Mouse (Mus musculus): ENCODE measurements at regions not wholly inside any gene's neighbourhood (a gene's known extent, or its start where the extent isn't known, plus 50 kb on each side); places are given as distances from the start of the nearest gene placed in this dataset.
A peak's percentile ranks its signal among the peaks of the same experiment; 100 is the strongest.
"Not testable (repeated sequence)": the region's sequence is repeated elsewhere in the genome, so short reads cannot be mapped to it uniquely, and the experiment has no call there.

DNA sequence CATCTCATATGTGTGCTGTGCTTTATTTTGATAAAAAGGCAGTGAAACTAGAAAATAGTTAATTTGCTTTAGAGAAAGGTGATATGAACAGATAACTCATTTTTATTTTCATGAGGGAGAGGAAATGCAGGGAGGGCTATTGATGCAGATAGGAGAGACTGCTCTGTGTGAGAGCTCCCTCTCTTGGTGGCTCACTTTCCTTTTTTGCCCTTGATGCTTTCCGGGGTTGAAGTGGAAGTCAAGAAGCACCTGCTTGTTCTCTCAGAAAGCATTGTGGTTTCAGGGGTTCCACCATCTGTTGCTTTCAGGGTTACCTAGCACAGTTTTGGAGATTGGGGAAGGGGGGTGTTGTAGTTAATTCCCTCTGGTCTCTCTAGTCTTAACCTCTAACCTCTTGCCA is 414.5 kb upstream of the Stxbp6 start:
- no peak overlapping the region for H3K4me2 ChIP-seq (ENCODE audit: low read depth, severe bottlenecking)
- H3K4me1 ChIP-seq (ENCODE audit: control insufficient read depth, insufficient read depth, low read length), result no peaks in the 10 kb centered on the region
- no peak overlapping the region for H3K4me3 ChIP-seq (ENCODE audit: low read depth, low read length)
- DNase-seq (ENCODE audit: low spot score), result no peak
- no peaks in the 10 kb centered on the region for H3K9me3 ChIP-seq (ENCODE audit: control insufficient read depth, low read length)
- H3K27ac ChIP-seq (replicated peaks; ENCODE audit: low read depth, low read length), result no peak overlapping the region
- H3K36me3 ChIP-seq (ENCODE audit: control insufficient read depth, insufficient read depth, low read length), result no peaks in the 10 kb centered on the region
- WGBS, result 56% methylated on average over 1 of the region's 1 CpGs
- no peak overlapping the region for H3K9ac ChIP-seq (ENCODE audit: low read length)
- no peaks in the 10 kb centered on the region for H3K27me3 ChIP-seq (ENCODE audit: control insufficient read depth, insufficient read depth, low read length)
- no peak for ATAC-seq (ENCODE audit: insufficient number of reproducible peaks, low FRiP score, low TSS enrichment, low read depth)

DNA sequence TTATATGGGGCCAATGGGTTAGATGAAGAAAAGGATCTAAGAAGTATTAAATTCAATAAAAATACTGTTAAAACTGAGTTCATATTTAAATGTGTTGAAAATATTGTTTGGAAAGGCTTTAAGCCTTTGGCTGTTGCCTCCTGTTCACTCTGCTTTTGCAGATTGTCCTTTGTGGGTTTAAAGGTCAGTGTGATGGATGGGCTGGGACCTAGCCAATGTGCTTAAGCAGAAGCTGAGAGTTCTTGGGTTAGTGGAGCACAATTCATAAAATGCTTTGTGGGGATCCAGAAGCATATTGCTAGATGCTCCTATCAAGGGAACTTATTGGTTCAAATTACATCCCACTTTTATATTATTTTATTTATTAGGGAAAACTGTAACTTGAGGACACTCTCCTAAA is 402.4 kb upstream of the Stxbp6 start:
- H3K9ac ChIP-seq (ENCODE audit: low read length), result no peak overlapping the region
- ATAC-seq (ENCODE audit: insufficient number of reproducible peaks, low FRiP score, low TSS enrichment, low read depth), result no peak
- H3K36me3 ChIP-seq (ENCODE audit: control insufficient read depth, insufficient read depth, low read length), result no peaks in the 10 kb centered on the region
- no peaks in the 10 kb centered on the region for H3K9me3 ChIP-seq (ENCODE audit: control insufficient read depth, low read length)
- no peak overlapping the region for H3K27ac ChIP-seq (replicated peaks; ENCODE audit: low read depth, low read length)
- H3K4me1 ChIP-seq (ENCODE audit: control insufficient read depth, insufficient read depth, low read length), result no peaks in the 10 kb centered on the region
- H3K4me2 ChIP-seq (ENCODE audit: low read depth, severe bottlenecking), result no peak overlapping the region
- DNase-seq (ENCODE audit: low spot score), result no peak
- no peak overlapping the region for H3K4me3 ChIP-seq (ENCODE audit: low read depth, low read length)
- no peaks in the 10 kb centered on the region for H3K27me3 ChIP-seq (ENCODE audit: control insufficient read depth, insufficient read depth, low read length)

DNA sequence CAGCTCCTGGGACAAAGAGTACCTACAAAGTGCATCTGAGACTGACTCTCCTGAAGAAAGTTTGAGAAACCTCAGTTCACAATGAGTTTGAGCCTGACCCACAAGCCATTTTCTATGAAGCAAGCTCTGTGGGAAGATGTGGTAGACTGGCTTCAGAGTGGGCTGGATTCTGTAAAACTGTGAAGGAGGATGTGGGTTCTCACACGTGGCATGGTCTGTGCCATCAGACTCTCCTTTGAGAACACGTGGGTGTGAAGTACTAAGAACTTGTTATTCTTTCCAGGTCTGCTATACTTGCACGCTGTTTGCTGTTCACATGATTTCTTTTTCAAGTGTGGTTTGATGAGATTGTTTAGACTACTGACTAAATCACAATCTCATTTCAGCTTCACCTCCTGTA is 393.6 kb upstream of the Stxbp6 start:
- DNase-seq (ENCODE audit: low spot score), result no peak
- 78% methylated on average over 3 of the region's 3 CpGs for WGBS
- H3K9me3 ChIP-seq (ENCODE audit: control insufficient read depth, low read length), result no peaks in the 10 kb centered on the region
- no peak overlapping the region for H3K4me3 ChIP-seq (ENCODE audit: low read depth, low read length)
- H3K4me1 ChIP-seq (ENCODE audit: control insufficient read depth, insufficient read depth, low read length), result no peaks in the 10 kb centered on the region
- H3K27ac ChIP-seq (replicated peaks; ENCODE audit: low read depth, low read length), result no peak overlapping the region
- no peaks in the 10 kb centered on the region for H3K27me3 ChIP-seq (ENCODE audit: control insufficient read depth, insufficient read depth, low read length)
- ATAC-seq (ENCODE audit: insufficient number of reproducible peaks, low FRiP score, low TSS enrichment, low read depth), result no peak
- no peaks in the 10 kb centered on the region for H3K36me3 ChIP-seq (ENCODE audit: control insufficient read depth, insufficient read depth, low read length)
- no peak overlapping the region for H3K9ac ChIP-seq (ENCODE audit: low read length)
- H3K4me2 ChIP-seq (ENCODE audit: low read depth, severe bottlenecking), result no peak overlapping the region

DNA sequence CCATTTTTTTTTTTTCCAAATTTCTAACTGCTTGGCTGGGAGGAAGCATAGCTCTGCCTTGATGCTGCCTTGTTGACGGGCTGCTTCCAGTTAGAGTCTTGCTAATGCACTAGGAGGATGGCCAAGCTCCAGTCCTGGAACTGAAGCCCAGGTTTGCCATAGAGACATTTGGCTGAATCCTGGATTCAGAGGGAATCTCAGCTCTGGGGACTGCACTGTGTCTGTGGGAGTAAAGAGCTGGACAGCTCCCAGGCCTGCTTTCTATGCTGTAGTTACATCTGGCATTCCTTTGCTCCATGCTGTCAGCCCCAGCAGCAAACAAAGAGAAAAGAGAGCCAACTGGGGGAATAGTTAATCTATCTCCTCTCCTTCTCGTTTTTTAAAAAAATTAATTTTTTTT is 392.5 kb upstream of the Stxbp6 start:
- peak; percentile 45 for DNase-seq (ENCODE audit: low spot score)

DNA sequence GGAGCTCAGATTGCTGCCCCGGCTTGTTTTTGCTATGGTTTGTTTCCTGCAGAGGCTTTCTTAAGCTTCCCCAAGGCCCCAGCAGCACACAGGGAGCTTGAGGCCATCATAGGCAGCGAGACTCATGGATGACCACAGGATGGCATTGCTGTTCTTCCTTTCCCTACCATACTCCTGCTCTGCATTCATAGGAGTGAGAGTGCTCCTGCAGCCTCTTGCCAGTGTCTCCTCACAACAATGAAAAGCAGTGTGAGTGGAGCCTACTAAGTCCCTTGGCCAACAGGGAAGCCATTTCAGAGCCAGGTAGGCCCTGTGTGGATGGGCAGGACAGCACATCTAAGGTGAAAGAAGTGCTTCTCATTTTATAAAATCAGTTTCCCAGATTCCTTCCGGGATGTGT is 391.6 kb upstream of the Stxbp6 start:
- ATAC-seq (ENCODE audit: insufficient number of reproducible peaks, low FRiP score, low TSS enrichment, low read depth) (no peak), DNase-seq (ENCODE audit: low spot score) (no peak)
- no peaks in the 10 kb centered on the region for H3K4me1 ChIP-seq (ENCODE audit: control insufficient read depth, insufficient read depth, low read length)
- no peak overlapping the region for H3K9ac ChIP-seq (ENCODE audit: low read length)
- H3K4me3 ChIP-seq (ENCODE audit: low read depth, low read length), result no peak overlapping the region
- H3K27me3 ChIP-seq (ENCODE audit: control insufficient read depth, insufficient read depth, low read length), result no peaks in the 10 kb centered on the region
- no peaks in the 10 kb centered on the region for H3K36me3 ChIP-seq (ENCODE audit: control insufficient read depth, insufficient read depth, low read length)
- no peak overlapping the region for H3K27ac ChIP-seq (replicated peaks; ENCODE audit: low read depth, low read length)
- no peak overlapping the region for H3K4me2 ChIP-seq (ENCODE audit: low read depth, severe bottlenecking)
- 67% methylated on average over 3 of the region's 3 CpGs for WGBS
- H3K9me3 ChIP-seq (ENCODE audit: control insufficient read depth, low read length), result no peaks in the 10 kb centered on the region

More for the DNA sequence above, 392.5 kb upstream of the Stxbp6 start:
- no peaks in the 10 kb centered on the region for H3K9me3 ChIP-seq (ENCODE audit: control insufficient read depth, low read length)
- no peak for ATAC-seq (ENCODE audit: insufficient number of reproducible peaks, low FRiP score, low TSS enrichment, low read depth)
- no peaks in the 10 kb centered on the region for H3K4me1 ChIP-seq (ENCODE audit: control insufficient read depth, insufficient read depth, low read length)
- no peaks in the 10 kb centered on the region for H3K36me3 ChIP-seq (ENCODE audit: control insufficient read depth, insufficient read depth, low read length)
- H3K27ac ChIP-seq (replicated peaks; ENCODE audit: low read depth, low read length), result no peak overlapping the region
- no peak overlapping the region for H3K4me2 ChIP-seq (ENCODE audit: low read depth, severe bottlenecking)
- no peak overlapping the region for H3K4me3 ChIP-seq (ENCODE audit: low read depth, low read length)
- 59% methylated on average over 2 of the region's 2 CpGs for WGBS
- no peak overlapping the region for H3K9ac ChIP-seq (ENCODE audit: low read length)
- H3K27me3 ChIP-seq (ENCODE audit: control insufficient read depth, insufficient read depth, low read length), result no peaks in the 10 kb centered on the region

DNA sequence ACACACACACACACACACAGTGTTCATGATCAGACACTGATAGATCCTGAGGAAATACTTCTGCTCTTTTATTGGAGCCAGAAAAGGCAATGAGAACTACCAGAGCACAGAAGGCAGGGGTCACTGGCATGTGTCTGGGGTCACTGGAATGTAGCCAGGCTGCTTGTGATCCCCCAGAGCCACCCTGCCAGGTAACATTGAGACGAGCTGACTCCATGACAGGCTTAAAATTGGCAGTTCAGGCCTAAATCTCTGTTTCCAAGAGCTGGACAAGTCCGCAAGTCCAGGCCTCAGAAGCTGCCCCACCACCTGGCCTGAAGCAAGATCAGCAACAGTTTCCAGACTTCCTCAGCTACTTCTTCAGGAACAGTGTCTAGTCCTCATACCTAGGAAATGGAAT is 390.4 kb upstream of the Stxbp6 start:
- H3K9me3 ChIP-seq (ENCODE audit: control insufficient read depth, low read length), result no peaks in the 10 kb centered on the region
- no peak overlapping the region for H3K27ac ChIP-seq (replicated peaks; ENCODE audit: low read depth, low read length)
- WGBS, result 76% methylated on average over 2 of the region's 2 CpGs
- H3K4me3 ChIP-seq (ENCODE audit: low read depth, low read length), result no peak overlapping the region
- no peak overlapping the region for H3K4me2 ChIP-seq (ENCODE audit: low read depth, severe bottlenecking)
- H3K4me1 ChIP-seq (ENCODE audit: control insufficient read depth, insufficient read depth, low read length), result no peaks in the 10 kb centered on the region
- no peaks in the 10 kb centered on the region for H3K36me3 ChIP-seq (ENCODE audit: control insufficient read depth, insufficient read depth, low read length)
- no peak for DNase-seq (ENCODE audit: low spot score)
- H3K9ac ChIP-seq (ENCODE audit: low read length), result no peak overlapping the region
- ATAC-seq (ENCODE audit: insufficient number of reproducible peaks, low FRiP score, low TSS enrichment, low read depth), result no peak
- no peaks in the 10 kb centered on the region for H3K27me3 ChIP-seq (ENCODE audit: control insufficient read depth, insufficient read depth, low read length)

- H3K27me3 ChIP-seq (ENCODE audit: control insufficient read depth, insufficient read depth, low read length); H3K36me3 ChIP-seq (ENCODE audit: control insufficient read depth, insufficient read depth, low read length); H3K4me1 ChIP-seq (ENCODE audit: control insufficient read depth, insufficient read depth, low read length); DNase-seq (ENCODE audit: low spot score); H3K9ac ChIP-seq (ENCODE audit: low read length); H3K9me3 ChIP-seq (ENCODE audit: control insufficient read depth, low read length); ATAC-seq (ENCODE audit: insufficient number of reproducible peaks, low FRiP score, low TSS enrichment, low read depth); H3K27ac ChIP-seq (replicated peaks; ENCODE audit: low read depth, low read length); H3K4me2 ChIP-seq (ENCODE audit: low read depth, severe bottlenecking); H3K4me3 ChIP-seq (ENCODE audit: low read depth, low read length): not testable (repeated sequence)
- 88% methylated on average over 8 of the region's 8 CpGs for WGBS
Measured at GRCm38 (mm10) chr12:45458746-45459145, 384.2 kb upstream of the Stxbp6 start.

DNA sequence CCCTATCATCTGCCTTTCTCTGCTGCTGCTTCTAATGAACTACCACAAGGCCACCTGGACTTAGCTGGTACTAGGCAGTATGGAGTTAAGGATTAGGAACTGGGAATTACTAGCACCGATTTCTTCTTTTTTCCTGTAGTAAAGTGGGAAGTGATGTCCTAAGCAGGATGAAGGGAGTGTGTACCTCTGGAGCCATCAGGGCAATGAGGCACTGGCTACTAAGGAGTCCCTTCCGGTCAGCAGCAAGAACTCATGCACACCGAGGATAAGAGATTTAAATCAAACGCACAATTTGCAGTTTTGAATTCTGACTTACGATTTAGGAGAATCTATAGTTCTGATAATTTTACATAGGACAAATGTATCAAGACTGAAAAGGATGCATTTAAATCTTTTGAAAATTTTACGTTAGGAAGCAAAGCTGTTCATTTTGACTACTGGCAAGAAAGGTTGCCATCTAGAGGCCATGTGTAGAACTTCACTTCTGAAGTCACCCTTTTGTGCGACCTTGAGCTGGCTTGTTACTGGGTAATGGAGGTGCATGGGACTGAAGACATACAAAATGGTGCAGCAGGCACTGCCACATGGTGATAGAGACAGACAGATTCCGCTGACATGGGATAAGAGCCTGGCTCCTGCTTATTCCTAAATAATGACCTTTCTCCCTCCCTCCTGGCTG is 369.1 kb upstream of the Stxbp6 start:
- 54% methylated on average over 8 of the region's 8 CpGs for WGBS
- peak; percentile 44 for DNase-seq (ENCODE audit: low spot score)
- ATAC-seq (ENCODE audit: insufficient number of reproducible peaks, low FRiP score, low TSS enrichment, low read depth), result peak; percentile 65; the same call in 1 of the 2 replicates

GRCm38 (mm10) chr12:45442474-45442873 is 368.0 kb upstream of the Stxbp6 start:
- H3K36me3 ChIP-seq (ENCODE audit: control insufficient read depth, insufficient read depth, low read length), result no peaks in the 10 kb centered on the region
- H3K9me3 ChIP-seq (ENCODE audit: control insufficient read depth, low read length), result no peaks in the 10 kb centered on the region
- WGBS, result 17% methylated on average over 4 of the region's 4 CpGs
- no peak overlapping the region for H3K27ac ChIP-seq (replicated peaks; ENCODE audit: low read depth, low read length)
- DNase-seq (ENCODE audit: low spot score) (no peak), ATAC-seq (ENCODE audit: insufficient number of reproducible peaks, low FRiP score, low TSS enrichment, low read depth) (no peak)
- no peaks in the 10 kb centered on the region for H3K4me1 ChIP-seq (ENCODE audit: control insufficient read depth, insufficient read depth, low read length)
- H3K4me2 ChIP-seq (ENCODE audit: low read depth, severe bottlenecking), result no peak overlapping the region
- H3K9ac ChIP-seq (ENCODE audit: low read length), result no peak overlapping the region
- H3K4me3 ChIP-seq (ENCODE audit: low read depth, low read length), result no peak overlapping the region
- H3K27me3 ChIP-seq (ENCODE audit: control insufficient read depth, insufficient read depth, low read length), result no peaks in the 10 kb centered on the region

More for the DNA sequence above, 369.1 kb upstream of the Stxbp6 start:
- no peak overlapping the region for H3K9ac ChIP-seq (ENCODE audit: low read length)
- H3K36me3 ChIP-seq (ENCODE audit: control insufficient read depth, insufficient read depth, low read length), result no peaks in the 10 kb centered on the region
- no peaks in the 10 kb centered on the region for H3K4me1 ChIP-seq (ENCODE audit: control insufficient read depth, insufficient read depth, low read length)
- no peaks in the 10 kb centered on the region for H3K9me3 ChIP-seq (ENCODE audit: control insufficient read depth, low read length)
- no peak overlapping the region for H3K4me2 ChIP-seq (ENCODE audit: low read depth, severe bottlenecking)
- no peak overlapping the region for H3K4me3 ChIP-seq (ENCODE audit: low read depth, low read length)
- H3K27ac ChIP-seq (replicated peaks; ENCODE audit: low read depth, low read length), result no peak overlapping the region
- H3K27me3 ChIP-seq (ENCODE audit: control insufficient read depth, insufficient read depth, low read length), result no peaks in the 10 kb centered on the region

All from limb, embryonic 11.5 days (tissue).